Mouse (Mus musculus) layer of hippocampus, postnatal 10 days (tissue): Measurements from ENCODE around the gene Gm10521. TPM values are rescaled to one million over a fixed set of nuclear protein-coding genes. Genes with fewer than 3 reads are reported as not detected.
"Not testable (repeated sequence)": the region's sequence is repeated elsewhere in the genome, so short reads cannot be mapped to it uniquely, and the experiment has no call there.

Experiments
- DNase-seq, 2 experiments: peaks; one replicate each; pipeline ENCODE4 v3.0.0; 2021; ENCODE audit warnings: low spot score in 2 of 2
- long read RNA-seq: library from polyadenylated mRNA; stranded (forward); transcript quantifications from one replicate; pipeline ENCODE4 v2.0.0, GENCODE M21; 2023
- total RNA-seq, 2 experiments: library from RNA; stranded (reverse); gene quantifications; 2 replicates each; pipeline ENCODE4 v1.2.3; 2021

Gm10521 gene
- total RNA-seq, result under 1 TPM; 0.16 to 0.18 TPM
- long read RNA-seq, result 0 reads

GRCm38 (mm10) chr1:171895364-171895763 lies at the start of gene Gm10521:
Gene Gm10521 (plus strand): TSS chr1:171895664.
- DNase-seq, result not testable (repeated sequence)

- no peak for DNase-seq
Observed at GRCm38 (mm10) chr1:171848201-171848600, 47.3 kb upstream of the Gm10521 start.

- no peak for DNase-seq
Observed at GRCm38 (mm10) chr1:171848757-171849156, 46.7 kb upstream of the Gm10521 start.

GRCm38 (mm10) chr1:171849454-171849853 lies 46.0 kb upstream of the Gm10521 start:
- DNase-seq, result no peak

- DNase-seq, result no peak
Observed at GRCm38 (mm10) chr1:171865467-171865866, 30.0 kb upstream of the Gm10521 start.

GRCm38 (mm10) chr1:171886989-171887388 lies 8.5 kb upstream of the Gm10521 start:
- DNase-seq, result no peak

- no peak for DNase-seq
Observed at GRCm38 (mm10) chr1:171904011-171904410, 8.5 kb downstream of the Gm10521 start.

- no peak for DNase-seq
Observed at GRCm38 (mm10) chr1:171915638-171916458, 20.4 kb downstream of the Gm10521 start.

- DNase-seq, result no peak
Observed at GRCm38 (mm10) chr1:171917305-171918039, 22.0 kb downstream of the Gm10521 start, which contains the start of gene Slamf6. Gene Slamf6 (plus strand): TSS chr1:171917515.

GRCm38 (mm10) chr1:171918136-171918920 lies 22.9 kb downstream of the Gm10521 start:
- DNase-seq, result no peak

- no peak for DNase-seq
Observed at GRCm38 (mm10) chr1:171919193-171919592, 23.7 kb downstream of the Gm10521 start.

- no peak for DNase-seq
Observed at GRCm38 (mm10) chr1:171919901-171920510, 24.5 kb downstream of the Gm10521 start.

- no peak for DNase-seq
Observed at GRCm38 (mm10) chr1:171920989-171921621, 25.6 kb downstream of the Gm10521 start.

- no peak for DNase-seq
Observed at GRCm38 (mm10) chr1:171921641-171922040, 26.2 kb downstream of the Gm10521 start.

GRCm38 (mm10) chr1:171922844-171923243 lies 27.4 kb downstream of the Gm10521 start:
- no peak for DNase-seq

- no peak for DNase-seq
Observed at GRCm38 (mm10) chr1:171924900-171925299, 29.4 kb downstream of the Gm10521 start.

- DNase-seq, result no peak
Observed at GRCm38 (mm10) chr1:171933851-171934250, 38.4 kb downstream of the Gm10521 start.

- DNase-seq, result no peak
Observed at GRCm38 (mm10) chr1:171938952-171939948, 43.8 kb downstream of the Gm10521 start.

- no peak for DNase-seq
Observed at GRCm38 (mm10) chr1:171940626-171941025, 45.2 kb downstream of the Gm10521 start.
